Mouse (Mus musculus) cerebellum, postnatal 10 days (tissue): ENCODE results near the gene Galnt7.
"Not testable (repeated sequence)": the region's sequence is repeated elsewhere in the genome, so short reads cannot be mapped to it uniquely, and the experiment has no call there.

ENCODE experiments used
- DNase-seq, 2 experiments: peaks; one replicate each; pipeline ENCODE4 v3.0.0; 2021; ENCODE audit warnings: mixed read lengths in 2 of 2

Galnt7 gene

GRCm38 (mm10) chr8:57533106-57533505 is 119.7 kb downstream of the Galnt7 start:
- DNase-seq: no peak

GRCm38 (mm10) chr8:57532223-57532622 is 120.6 kb downstream of the Galnt7 start:
- peak; percentile 60 to 67 for DNase-seq

GRCm38 (mm10) chr8:57530666-57531349 is 122.0 kb downstream of the Galnt7 start:
- DNase-seq: peak; percentile 88

- no peak for DNase-seq
Observed at GRCm38 (mm10) chr8:57530238-57530637, 122.6 kb downstream of the Galnt7 start.

- no peak for DNase-seq
Observed at GRCm38 (mm10) chr8:57528036-57528435, 124.8 kb downstream of the Galnt7 start.

DNA sequence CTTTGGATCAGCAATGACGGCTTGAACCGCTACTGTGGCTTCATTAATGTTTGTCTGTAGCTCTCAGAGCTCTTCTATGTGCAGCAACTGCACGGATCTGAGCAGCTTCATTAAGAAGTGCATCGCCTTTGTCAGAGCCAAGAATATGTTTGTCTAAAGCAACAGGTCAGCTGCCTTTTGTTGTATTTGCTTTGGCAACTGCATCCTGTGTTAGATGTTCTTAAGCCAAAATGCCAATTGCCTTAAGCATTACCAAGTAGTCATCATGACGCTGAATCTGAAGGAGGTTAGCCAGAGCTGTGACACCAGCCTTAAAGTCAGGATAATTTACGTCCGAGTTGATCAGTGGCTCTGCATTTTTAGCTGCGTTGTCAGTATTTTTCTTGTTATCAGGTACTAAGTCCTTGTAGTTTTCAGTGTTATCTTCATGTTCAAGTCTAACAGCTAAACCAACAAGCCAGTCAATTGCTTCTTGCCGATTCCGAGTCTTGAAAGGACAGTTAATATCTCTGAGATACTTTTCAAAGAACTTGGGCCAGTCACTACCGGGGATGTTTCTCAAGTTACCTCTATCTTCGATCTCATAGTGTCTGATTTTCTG is 132.5 kb downstream of the Galnt7 start:
- DNase-seq: no peak

DNA sequence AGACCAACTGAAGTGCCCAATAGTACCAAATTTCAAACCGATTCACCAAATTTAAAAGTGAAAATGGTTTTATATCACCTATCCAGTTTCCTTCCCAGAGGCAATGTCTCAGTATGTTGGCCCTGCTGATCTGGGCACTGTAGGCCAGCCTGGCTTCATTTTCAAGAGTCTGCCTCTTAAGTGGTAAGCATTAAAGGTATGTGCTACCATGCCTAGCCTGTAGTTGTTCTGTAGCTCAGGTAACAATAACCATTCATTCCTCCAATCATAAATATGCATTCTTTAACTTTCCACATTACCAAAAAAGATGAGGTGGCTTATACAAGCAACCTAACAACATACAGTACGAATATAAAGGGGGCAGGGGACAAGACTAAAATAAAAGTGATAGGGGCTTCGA is 135.1 kb downstream of the Galnt7 start:
- no peak for DNase-seq

GRCm38 (mm10) chr8:57516685-57517084 is 136.1 kb downstream of the Galnt7 start:
- DNase-seq: not testable (repeated sequence)

DNA sequence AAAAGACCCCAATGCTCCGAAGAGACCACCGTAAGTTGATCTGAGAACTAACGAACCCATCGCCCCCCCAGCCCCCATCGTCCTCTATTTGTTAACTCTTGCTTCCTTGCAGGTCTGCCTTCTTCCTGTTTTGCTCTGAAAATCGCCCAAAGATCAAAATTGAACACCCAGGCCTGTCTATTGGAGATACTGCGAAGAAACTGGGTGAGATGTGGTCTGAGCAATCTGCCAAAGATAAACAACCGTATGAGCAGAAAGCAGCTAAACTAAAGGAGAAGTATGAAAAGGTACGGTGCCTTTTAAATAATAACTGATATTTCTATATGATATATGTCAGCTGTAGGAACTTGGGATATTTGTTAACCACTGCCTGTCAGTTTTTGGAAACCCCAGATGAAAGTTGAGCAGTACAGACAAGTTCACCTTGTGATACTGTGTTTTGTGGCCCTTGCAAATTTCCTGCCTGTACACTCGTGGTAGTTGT is 139.6 kb downstream of the Galnt7 start:
- DNase-seq: not testable (repeated sequence)

GRCm38 (mm10) chr8:57512141-57513056 is 140.4 kb downstream of the Galnt7 start:
- peak; percentile 71 to 73 for DNase-seq

DNA sequence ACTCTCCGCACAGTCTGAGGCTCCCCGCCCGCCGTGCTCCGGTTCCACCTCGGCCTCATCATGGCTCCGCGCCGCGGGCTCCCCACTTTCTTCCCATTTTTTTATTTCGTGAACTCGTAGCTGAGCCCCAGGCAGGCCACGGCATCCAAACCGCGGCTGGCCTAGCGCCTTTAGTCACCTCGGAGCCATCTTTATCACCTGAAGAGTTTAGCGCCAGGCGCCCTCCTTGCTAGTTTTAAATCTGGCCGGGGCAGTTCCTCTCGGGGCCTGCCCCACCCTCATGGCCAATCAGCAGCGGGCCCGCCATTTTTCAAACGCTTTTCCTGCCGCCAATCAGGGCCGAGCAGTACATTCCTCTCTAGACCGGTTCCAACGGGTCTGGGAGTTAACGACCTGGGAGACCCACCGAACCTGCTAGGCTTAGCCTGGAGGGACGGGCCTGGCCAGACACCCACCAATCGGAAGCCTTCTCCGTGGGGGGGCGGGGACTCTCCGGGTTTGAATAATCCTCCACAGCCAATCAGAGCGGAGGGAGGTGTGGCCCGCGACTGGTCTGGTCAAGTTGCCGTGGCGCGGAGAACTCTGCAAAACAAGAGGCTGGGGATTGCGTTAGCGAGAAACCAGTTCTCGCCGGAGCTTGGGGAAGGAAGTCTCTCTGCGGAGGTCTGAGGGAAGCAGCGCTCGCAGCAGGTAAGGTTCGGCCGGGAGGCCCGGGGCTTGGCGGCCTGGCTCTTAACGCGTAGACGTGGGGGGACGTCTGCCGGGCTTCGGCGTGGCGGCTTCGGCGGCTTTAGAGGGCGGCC is 141.3 kb downstream of the Galnt7 start, which contains the start of gene Hmgb2:
Hmgb2 (plus strand) TSS at position 592 of the 803 bp plus-strand sequence.
- peak; percentile 100 for DNase-seq

DNA sequence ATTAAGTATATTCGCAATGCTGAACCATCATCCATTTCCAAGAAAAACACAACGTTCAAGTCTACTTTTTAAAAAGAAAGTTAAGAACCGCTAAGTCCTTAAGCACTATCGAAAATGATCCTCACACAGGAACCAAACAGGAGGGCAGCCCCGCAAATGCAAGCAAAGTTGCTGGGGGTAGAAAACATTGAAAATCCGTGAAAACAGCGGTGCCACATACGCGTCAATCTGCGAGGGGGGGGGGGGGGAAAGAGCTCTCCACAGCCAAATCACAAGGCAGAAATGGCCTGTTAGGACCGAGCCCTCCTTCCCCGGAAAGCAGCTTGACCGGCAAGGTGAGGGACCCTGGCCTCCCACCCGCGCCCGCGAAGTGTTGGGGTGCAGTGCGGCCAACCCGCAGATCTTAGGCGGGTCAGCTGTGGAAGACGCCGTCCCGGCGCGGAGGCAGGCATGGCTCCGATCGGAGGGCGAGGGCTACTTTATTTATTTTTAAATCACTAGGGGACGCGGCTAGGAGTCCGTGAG is 142.0 kb downstream of the Galnt7 start:
- peak in 1 of 2 experiments; percentile 58 for DNase-seq

DNA sequence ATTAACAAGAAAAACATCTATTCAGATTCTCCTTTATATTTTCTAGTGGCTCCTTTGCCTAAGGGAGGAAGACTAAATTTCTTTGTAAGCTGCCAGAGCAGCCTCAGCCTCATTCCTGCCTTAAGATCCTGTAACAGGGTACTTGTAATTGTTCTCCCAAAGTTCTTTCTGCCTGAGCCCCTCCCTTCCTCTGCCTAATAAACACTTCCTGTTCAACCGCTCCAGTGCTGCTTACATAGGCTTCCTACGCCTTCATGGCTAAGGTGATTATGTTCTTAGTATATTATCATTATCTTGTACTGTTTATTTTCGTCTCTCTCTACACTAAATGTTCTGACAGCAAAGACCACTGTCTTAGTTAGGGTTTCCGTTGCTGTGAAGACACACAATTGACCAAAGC is 144.2 kb downstream of the Galnt7 start:
- no peak for DNase-seq

- no peak for DNase-seq
Observed at GRCm38 (mm10) chr8:57507556-57508063, 145.2 kb downstream of the Galnt7 start.

DNA sequence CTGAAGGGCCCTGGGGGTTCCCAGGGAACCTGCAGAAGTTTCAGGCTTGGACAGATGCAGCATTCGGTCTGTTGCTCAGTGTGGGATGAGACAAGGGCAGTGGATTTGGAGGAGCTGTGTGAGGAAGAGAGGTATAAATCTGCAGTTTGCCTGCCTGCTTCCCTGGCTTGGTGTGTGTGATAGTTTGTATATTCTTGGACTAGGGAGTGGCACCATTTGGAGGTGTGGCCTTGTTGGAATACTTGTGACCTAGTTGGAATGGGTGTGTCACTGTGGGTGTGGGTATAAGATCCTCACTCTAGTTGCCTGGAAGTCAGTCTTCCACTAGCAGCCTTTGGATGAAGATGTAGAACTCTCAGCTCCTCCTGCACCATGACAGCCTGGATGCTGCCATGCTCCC is 147.3 kb downstream of the Galnt7 start:
- DNase-seq: not testable (repeated sequence)

DNA sequence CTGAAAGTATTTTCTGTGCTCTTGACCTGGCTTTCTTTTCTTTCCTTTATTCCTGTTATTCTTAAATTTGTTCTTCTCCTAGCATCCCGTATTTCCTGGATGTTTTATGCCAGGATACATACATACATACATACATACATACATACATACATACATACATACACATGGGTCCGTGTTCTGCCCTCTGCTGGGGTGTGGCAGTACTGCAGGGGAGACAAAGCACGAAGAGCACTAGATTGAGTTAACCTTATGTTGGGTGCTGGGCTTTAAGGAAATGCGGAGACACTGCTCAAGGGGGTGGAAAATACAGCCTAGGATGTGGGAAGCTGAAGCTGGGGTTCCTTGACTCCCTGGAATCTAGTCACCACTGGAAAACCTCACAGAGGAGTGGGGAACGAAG is 149.2 kb downstream of the Galnt7 start:
- peak; percentile 82 to 87 for DNase-seq

- DNase-seq: peak; percentile 89 to 92
Observed at GRCm38 (mm10) chr8:57498847-57499511, 153.9 kb downstream of the Galnt7 start.

GRCm38 (mm10) chr8:57498494-57498846 is 154.4 kb downstream of the Galnt7 start:
- DNase-seq: no peak

DNA sequence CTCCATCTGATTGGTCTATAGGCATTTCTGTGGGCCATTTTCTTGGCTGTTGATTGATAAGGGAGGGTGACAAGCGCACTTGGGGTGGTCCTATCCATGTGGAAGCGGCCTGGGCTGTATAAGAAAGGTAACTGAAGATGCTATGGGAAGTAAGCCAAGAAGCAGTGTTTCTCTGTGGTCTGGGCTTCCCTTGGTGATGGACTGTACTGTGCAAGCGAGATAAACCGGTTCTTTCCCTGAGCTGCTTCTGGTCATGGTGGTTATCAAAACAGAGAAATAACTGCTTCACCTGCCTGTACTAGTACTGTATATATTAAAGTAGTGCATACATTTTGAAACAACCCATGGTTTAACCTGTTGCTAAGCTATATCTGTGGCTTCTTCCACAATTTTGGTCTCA is 161.0 kb downstream of the Galnt7 start:
- DNase-seq: no peak

GRCm38 (mm10) chr8:57489896-57490295 is 162.9 kb downstream of the Galnt7 start:
- no peak for DNase-seq

- DNase-seq: no peak
Observed at GRCm38 (mm10) chr8:57489366-57489765, 163.5 kb downstream of the Galnt7 start.
